Mouse (Mus musculus): ENCODE measurements around the gene Car1. TPM values are rescaled to one million over a fixed set of nuclear protein-coding genes. Genes with fewer than 3 reads are reported as not detected.
"Not testable (repeated sequence)": the region's sequence is repeated elsewhere in the genome, so short reads cannot be mapped to it uniquely, and the experiment has no call there.

Car1 gene
- total and polyA plus RNA-seq, 3 experiments = 1,720 to 6,361 (median 4,374) TPM

- not testable (repeated sequence) for H3K79me2 ChIP-seq (ENCODE audit: control insufficient read depth, insufficient read depth, low read length, poor library complexity); H3K36me3 ChIP-seq (ENCODE audit: control insufficient read depth in 1 of 2, insufficient read depth in 2 of 2, low read length in 2 of 2); H3K27ac ChIP-seq (ENCODE audit: control insufficient read depth, low read depth, low read length); H3K4me3 ChIP-seq (ENCODE audit: control insufficient read depth in 1 of 2, insufficient read depth in 1 of 2, low read depth in 2 of 2, low read length in 2 of 2); H3K9me3 ChIP-seq (replicated peaks; ENCODE audit: insufficient read depth, low read length); DNase-seq (ENCODE audit: low read depth, low spot score); H3K27me3 ChIP-seq (ENCODE audit: control insufficient read depth in 1 of 2, insufficient read depth in 2 of 2, low read length in 2 of 2); H3K9ac ChIP-seq (ENCODE audit: control insufficient read depth, low read depth, low read length, poor library complexity, severe bottlenecking); H3K4me1 ChIP-seq (ENCODE audit: control insufficient read depth in 1 of 2, insufficient read depth in 2 of 2, low read length in 2 of 2)
These were observed 80.7 kb downstream of the Car1 start for GRCm38 (mm10) chr3:14727496-14727895.

- H3K4me1 ChIP-seq (ENCODE audit: control insufficient read depth in 1 of 2, insufficient read depth in 2 of 2, low read length in 2 of 2); H3K9ac ChIP-seq (ENCODE audit: control insufficient read depth, low read depth, low read length, poor library complexity, severe bottlenecking); H3K79me2 ChIP-seq (ENCODE audit: control insufficient read depth, insufficient read depth, low read length, poor library complexity); H3K27me3 ChIP-seq (ENCODE audit: control insufficient read depth in 1 of 2, insufficient read depth in 2 of 2, low read length in 2 of 2); H3K27ac ChIP-seq (ENCODE audit: control insufficient read depth, low read depth, low read length); DNase-seq (ENCODE audit: low read depth, low spot score); H3K36me3 ChIP-seq (ENCODE audit: control insufficient read depth in 1 of 2, insufficient read depth in 2 of 2, low read length in 2 of 2); H3K4me3 ChIP-seq (ENCODE audit: control insufficient read depth in 1 of 2, insufficient read depth in 1 of 2, low read depth in 2 of 2, low read length in 2 of 2); H3K9me3 ChIP-seq (replicated peaks; ENCODE audit: insufficient read depth, low read length): not testable (repeated sequence)
These were observed 82.7 kb downstream of the Car1 start for GRCm38 (mm10) chr3:14725462-14725861.

Other genes starting within 250 kb of the Car1 start
- gene 1810022K09Rik, start 197.1 kb downstream of the Car1 start, total RNA-seq (2012; rRNA removed) = 145 and 146 TPM in 2 replicates
- gene 1810022K09Rik, start 197.1 kb downstream of the Car1 start, polyA plus RNA-seq (2012; ENCODE audit: insufficient read depth in 1 of 2, insufficient read length in 2 of 2, low read depth in 1 of 2, low replicate concordance in 2 of 2, missing spikeins in 1 of 2) = 100 to 1,000 TPM in 1 of 2 experiments, not detected in 1; 150 TPM
- 0.77 and 1.1 TPM in 2 replicates for gene Car13, start 166.6 kb downstream of the Car1 start, total RNA-seq (2012; rRNA removed)
- under 1 TPM in 1 of 2 experiments, not detected in 1; 0.65 TPM for gene Car13, start 166.6 kb downstream of the Car1 start, polyA plus RNA-seq (2012; ENCODE audit: insufficient read depth in 1 of 2, insufficient read length in 2 of 2, low read depth in 1 of 2, low replicate concordance in 2 of 2, missing spikeins in 1 of 2)
- gene Car3, start 55.1 kb upstream of the Car1 start, total RNA-seq (2012; rRNA removed) = 1.7 and 1.8 TPM in 2 replicates
- 1 to 10 TPM in 1 of 2 experiments, not detected in 1; 4.9 TPM for gene Car3, start 55.1 kb upstream of the Car1 start, polyA plus RNA-seq (2012; ENCODE audit: insufficient read depth in 1 of 2, insufficient read length in 2 of 2, low read depth in 1 of 2, low replicate concordance in 2 of 2, missing spikeins in 1 of 2)
- 235 and 397 TPM in 2 replicates for gene Car2, start 77.9 kb upstream of the Car1 start, total RNA-seq (2012; rRNA removed)
- 100 to 1,000 TPM; 109 to 369 TPM for gene Car2, start 77.9 kb upstream of the Car1 start, polyA plus RNA-seq (2012; ENCODE audit: insufficient read depth in 1 of 2, insufficient read length in 2 of 2, low read depth in 1 of 2, low replicate concordance in 2 of 2, missing spikeins in 1 of 2)